Mouse (Mus musculus) cortical plate, adult 2 months (tissue): ENCODE measurements around the gene G0s2.

Experiments
- CTCF ChIP-seq: fragments of 200-500 bp; IDR thresholded peaks from 2 replicates; pipeline ENCODE4 v1.5.1; 2011; ENCODE audit warnings: mild to moderate bottlenecking, control low read depth, low read length; ENCODE audit not compliant: insufficient read depth; ENCODE audit errors: extremely low read depth
- POLR2A ChIP-seq: fragments of 200-500 bp; IDR thresholded peaks from 2 replicates; pipeline ENCODE4 v1.6.1; 2011; ENCODE audit warnings: mild to moderate bottlenecking, low read length, control low read depth; ENCODE audit not compliant: insufficient read depth; ENCODE audit errors: extremely low read depth

- TF ChIP-seq POLR2A = no peak
- TF ChIP-seq CTCF = no peak
Observed at GRCm38 (mm10) chr1:193259559-193259958, 13.5 kb downstream of the G0s2 start.
